Mouse (Mus musculus) embryonic facial prominence, embryonic 11.5 days (tissue): ENCODE measurements around the gene C1ql2. TPM values are rescaled to one million over a fixed set of nuclear protein-coding genes. Genes with fewer than 3 reads are reported as not detected.

Experiments
- ATAC-seq: fragments of 200-750 bp; cut with Nextera tagmentation; replicated peaks from 2 replicates; pipeline ENCODE4 v1.8.0; 2017; ENCODE audit warnings: low read depth; ENCODE audit not compliant: insufficient number of reproducible peaks, low FRiP score, low TSS enrichment
- DNase-seq: peaks from one replicate; pipeline ENCODE4 v3.0.0-alpha.2; 2015; ENCODE audit warnings: low spot score
- H3K27ac ChIP-seq: fragments of 300-500 bp; sonication (generic); replicated peaks from 2 replicates; pipeline ENCODE4 v1.5.1; 2014; ENCODE audit warnings: mild to moderate bottlenecking, low read depth, low read length, control low read depth
- H3K27me3 ChIP-seq: fragments of 300-500 bp; sonication (generic); 2 replicates; pipeline ENCODE4 v1.6.1; 2014; ENCODE audit warnings: mild to moderate bottlenecking, low read length, moderate library complexity, mixed read lengths; ENCODE audit not compliant: control insufficient read depth, insufficient read depth
- H3K36me3 ChIP-seq: fragments of 300-500 bp; sonication (generic); replicated peaks from 2 replicates; pipeline ENCODE4 v1.6.1; 2014; ENCODE audit warnings: low read depth, mild to moderate bottlenecking, low read length, moderate library complexity, mixed read lengths; ENCODE audit not compliant: control insufficient read depth, insufficient read depth
- H3K4me1 ChIP-seq: fragments of 300-500 bp; sonication (generic); 2 replicates; pipeline ENCODE4 v1.6.1; 2014; ENCODE audit warnings: low read length, mixed read lengths; ENCODE audit not compliant: control insufficient read depth, insufficient read depth
- H3K4me2 ChIP-seq: fragments of 300-500 bp; sonication (generic); 2 replicates; pipeline ENCODE4 v1.6.1; 2014; ENCODE audit warnings: low read depth, mild to moderate bottlenecking, control low read depth, low read length, moderate library complexity
- H3K4me3 ChIP-seq: fragments of 300-500 bp; sonication (generic); 2 replicates; pipeline ENCODE4 v1.5.1; 2014; ENCODE audit warnings: low read depth, low read length, control low read depth
- H3K9ac ChIP-seq: fragments of 300-500 bp; sonication (generic); replicated peaks from 2 replicates; pipeline ENCODE4 v1.6.1; 2014; ENCODE audit warnings: mild to moderate bottlenecking, control low read depth, low read length
- H3K9me3 ChIP-seq: fragments of 300-500 bp; sonication (generic); replicated peaks from 2 replicates; pipeline ENCODE4 v1.6.1; 2016; ENCODE audit warnings: mild to moderate bottlenecking, low read length, inconsistent platforms, mixed read lengths; ENCODE audit not compliant: control insufficient read depth
- WGBS: fragments of 180-500 bp; shearing (Covaris S2); extraction: QIAGEN DNeasy Blood & Tissue Kit; methylation state at CpG from one replicate; pipeline ENCODE4 v1.1.7; 2014; 5-methylcytosine and 5-hydroxymethylcytosine counted together
- polyA plus RNA-seq: library from polyadenylated mRNA; unstranded; fragments of >200 nt; fragmentation: Nextera tagmentation; extraction: Ambion mirVana; gene quantifications from 2 replicates; pipeline ENCODE4 v1.2.1, GENCODE M21; 2014

Gene C1ql2
- 0.21 and 0.24 TPM in 2 replicates for polyA plus RNA-seq

GRCm38 (mm10) chr1:120340419-120341171 lies at the start of gene C1ql2:
TSS of gene C1ql2 (plus strand) at chr1:120340582.
- Histone ChIP-seq H3K27me3 (peaks cover 56% of the 10 kb centered on the region), H3K9me3 (no peaks in the 10 kb centered on the region), H3K4me1 (no peaks in the 10 kb centered on the region; the same call in none of the 2 replicates), H3K4me3 (peak within 1 kb of the TSS; percentile 19), H3K9ac (no peak within 1 kb of the TSS), H3K27ac (no peak within 1 kb of the TSS), H3K4me2 (peak within 1 kb of the TSS; percentile 19), H3K36me3 (no peaks in the 10 kb centered on the region)
- no peak for ATAC-seq
- WGBS = 1% methylated on average over 70 of the region's 73 CpGs
- peak; percentile 39 for DNase-seq

- no peak for ATAC-seq
- 87% methylated on average over 3 of the region's 3 CpGs for WGBS
- no peak overlapping the region for H3K4me3 ChIP-seq
Measured at GRCm38 (mm10) chr1:120291709-120292108, 48.7 kb upstream of the C1ql2 start.

GRCm38 (mm10) chr1:120293803-120294202 lies 46.6 kb upstream of the C1ql2 start:
- H3K4me1 ChIP-seq = no peaks in the 10 kb centered on the region
- DNase-seq (no peak), ATAC-seq (no peak)
- H3K4me2 ChIP-seq = no peak overlapping the region
- H3K36me3 ChIP-seq = no peaks in the 10 kb centered on the region
- WGBS = 48% methylated on average over 1 of the region's 1 CpGs
- no peak overlapping the region for H3K9ac ChIP-seq
- no peaks in the 10 kb centered on the region for H3K27me3 ChIP-seq
- no peak overlapping the region for H3K4me3 ChIP-seq
- no peak overlapping the region for H3K27ac ChIP-seq
- no peaks in the 10 kb centered on the region; the same call in 1 of the 2 replicates for H3K9me3 ChIP-seq

More at GRCm38 (mm10) chr1:120291709-120292108, 48.7 kb upstream of the C1ql2 start:
- H3K27me3 ChIP-seq = no peaks in the 10 kb centered on the region
- no peak overlapping the region for H3K9ac ChIP-seq
- no peaks in the 10 kb centered on the region; the same call in 1 of the 2 replicates for H3K9me3 ChIP-seq
- H3K27ac ChIP-seq = no peak overlapping the region
- H3K4me2 ChIP-seq = no peak overlapping the region
- no peaks in the 10 kb centered on the region; the same call in 1 of the 2 replicates for H3K4me1 ChIP-seq
- no peak for DNase-seq
- no peaks in the 10 kb centered on the region for H3K36me3 ChIP-seq

- 92% methylated on average over 2 of the region's 2 CpGs for WGBS
Measured at GRCm38 (mm10) chr1:120296936-120297335, 43.4 kb upstream of the C1ql2 start.

GRCm38 (mm10) chr1:120305801-120306200 lies 34.6 kb upstream of the C1ql2 start:
- H3K4me2 ChIP-seq = no peak overlapping the region
- H3K36me3 ChIP-seq = no peaks in the 10 kb centered on the region
- no peak overlapping the region for H3K9ac ChIP-seq
- no peak overlapping the region for H3K27ac ChIP-seq
- 74% methylated on average over 2 of the region's 2 CpGs for WGBS
- H3K4me3 ChIP-seq = no peak overlapping the region
- ATAC-seq (no peak), DNase-seq (no peak)
- H3K4me1 ChIP-seq = no peaks in the 10 kb centered on the region
- no peaks in the 10 kb centered on the region for H3K9me3 ChIP-seq
- no peaks in the 10 kb centered on the region for H3K27me3 ChIP-seq

More at GRCm38 (mm10) chr1:120296936-120297335, 43.4 kb upstream of the C1ql2 start:
- ATAC-seq (no peak), DNase-seq (no peak)
- Histone ChIP-seq H3K27ac (no peak overlapping the region), H3K4me3 (no peak overlapping the region), H3K9ac (no peak overlapping the region), H3K4me1 (no peaks in the 10 kb centered on the region), H3K4me2 (no peak overlapping the region), H3K36me3 (no peaks in the 10 kb centered on the region), H3K27me3 (no peaks in the 10 kb centered on the region), H3K9me3 (no peaks in the 10 kb centered on the region; the same call in 1 of the 2 replicates)

GRCm38 (mm10) chr1:120321270-120322021 lies 18.9 kb upstream of the C1ql2 start:
- Histone ChIP-seq H3K36me3 (no peaks in the 10 kb centered on the region), H3K4me1 (no peaks in the 10 kb centered on the region), H3K4me2 (no peak overlapping the region), H3K9me3 (no peaks in the 10 kb centered on the region), H3K27me3 (no peaks in the 10 kb centered on the region), H3K27ac (no peak overlapping the region), H3K9ac (no peak overlapping the region), H3K4me3 (no peak overlapping the region)
- 79% methylated on average over 16 of the region's 16 CpGs for WGBS
- DNase-seq (no peak), ATAC-seq (no peak)

GRCm38 (mm10) chr1:120323131-120323561 lies 17.2 kb upstream of the C1ql2 start:
- ATAC-seq = no peak
- Histone ChIP-seq H3K4me3 (no peak overlapping the region), H3K4me1 (no peaks in the 10 kb centered on the region), H3K9me3 (no peaks in the 10 kb centered on the region), H3K27ac (no peak overlapping the region), H3K4me2 (no peak overlapping the region), H3K9ac (no peak overlapping the region), H3K27me3 (no peaks in the 10 kb centered on the region), H3K36me3 (no peaks in the 10 kb centered on the region)
- WGBS = 85% methylated on average over 5 of the region's 5 CpGs
- no peak for DNase-seq

- Histone ChIP-seq H3K4me1 (no peaks in the 10 kb centered on the region), H3K9me3 (no peaks in the 10 kb centered on the region), H3K4me3 (no peak overlapping the region), H3K9ac (no peak overlapping the region), H3K27me3 (no peaks in the 10 kb centered on the region), H3K27ac (no peak overlapping the region), H3K4me2 (no peak overlapping the region), H3K36me3 (no peaks in the 10 kb centered on the region)
- WGBS = 16% methylated on average over 6 of the region's 6 CpGs
- peak; percentile 79 for DNase-seq
- no peak for ATAC-seq
Measured at GRCm38 (mm10) chr1:120327714-120328113, 12.7 kb upstream of the C1ql2 start.
